Mouse (Mus musculus): ENCODE data around the gene Tmc2. TPM values are rescaled to one million over a fixed set of nuclear protein-coding genes. Genes with fewer than 3 reads are reported as not detected.

Gene Tmc2
- polyA plus RNA-seq, 1 experiment: not detected

GRCm38 (mm10) chr2:130297580-130297979 lies 102.6 kb downstream of the Tmc2 start:
- Histone ChIP-seq H3K4me1 (ENCODE audit: control insufficient read depth, insufficient read depth, low read length) (no peaks in the 10 kb centered on the region), H3K27me3 (ENCODE audit: control insufficient read depth, insufficient read depth, low read length) (peaks cover 2% of the 10 kb centered on the region; the same call in 1 of the 2 replicates), H3K27ac (ENCODE audit: insufficient read depth, low read length) (no peak overlapping the region), H3K4me3 (replicated peaks; ENCODE audit: insufficient read depth, low read depth, low read length) (no peak overlapping the region)
- no peak for DNase-seq
- WGBS: 84% methylated on average over 9 of the region's 9 CpGs
- TF ChIP-seq CTCF (IDR thresholded peaks at IDR 0.05; ENCODE audit: borderline replicate concordance, insufficient read depth, low read depth, low read length) (no peak), POLR2A (IDR thresholded peaks at IDR 0.05; ENCODE audit: borderline replicate concordance, insufficient read depth, low read length) (no peak)

- no peaks in the 10 kb centered on the region for H3K4me1 ChIP-seq (ENCODE audit: control insufficient read depth, insufficient read depth, low read length)
- WGBS: 60% methylated on average over 4 of the region's 4 CpGs
- no peak for TF ChIP-seq CTCF (IDR thresholded peaks at IDR 0.05; ENCODE audit: borderline replicate concordance, insufficient read depth, low read depth, low read length)
- no peak for TF ChIP-seq POLR2A (IDR thresholded peaks at IDR 0.05; ENCODE audit: borderline replicate concordance, insufficient read depth, low read length)
Observed at GRCm38 (mm10) chr2:130303014-130303413, 108.0 kb downstream of the Tmc2 start.

More at GRCm38 (mm10) chr2:130303014-130303413, 108.0 kb downstream of the Tmc2 start:
- no peak for DNase-seq
- Histone ChIP-seq H3K27me3 (ENCODE audit: control insufficient read depth, insufficient read depth, low read length) (no peaks in the 10 kb centered on the region), H3K27ac (ENCODE audit: insufficient read depth, low read length) (no peak overlapping the region), H3K4me3 (replicated peaks; ENCODE audit: insufficient read depth, low read depth, low read length) (no peak overlapping the region)

Other genes starting within 250 kb of the Tmc2 start
- 0.10 and 0.11 TPM in 2 replicates for gene Tgm3, start 182.8 kb upstream of the Tmc2 start, polyA plus RNA-seq (2012; rRNA removed)
- gene Tgm6, start 82.8 kb upstream of the Tmc2 start, polyA plus RNA-seq (2012; rRNA removed): 0.07 TPM in 1 of 2 replicates, not detected in the other
- gene Snrpb, start 15.8 kb upstream of the Tmc2 start, polyA plus RNA-seq (2012; rRNA removed): 168 and 195 TPM in 2 replicates
- gene Nop56, start 79.2 kb downstream of the Tmc2 start, polyA plus RNA-seq (2012; rRNA removed): 145 and 152 TPM in 2 replicates
- gene Idh3b, start 89.4 kb downstream of the Tmc2 start, polyA plus RNA-seq (2012; rRNA removed): 514 and 530 TPM in 2 replicates
- gene Ebf4, start 100.0 kb downstream of the Tmc2 start, polyA plus RNA-seq (2012; rRNA removed): 10.2 and 10.6 TPM in 2 replicates
- gene Cpxm1, start 202.4 kb downstream of the Tmc2 start, polyA plus RNA-seq (2012; rRNA removed): 7.7 and 8.0 TPM in 2 replicates
- not detected in 2 replicates for gene Gm28372, start 210.0 kb downstream of the Tmc2 start, polyA plus RNA-seq (2012; rRNA removed)
- not detected in 2 replicates for gene 1700020A23Rik, start 210.1 kb downstream of the Tmc2 start, polyA plus RNA-seq (2012; rRNA removed)
- gene Tmem239, start 211.3 kb downstream of the Tmc2 start, polyA plus RNA-seq (2012; rRNA removed): not detected in 2 replicates
- 120 and 128 TPM in 2 replicates for gene Vps16, start 229.1 kb downstream of the Tmc2 start, polyA plus RNA-seq (2012; rRNA removed)
- gene Pced1a, start 229.5 kb downstream of the Tmc2 start, polyA plus RNA-seq (2012; rRNA removed): 21.8 and 23.5 TPM in 2 replicates

Data from cerebellum, adult 2 months (tissue).